Mouse (Mus musculus): ENCODE data around the gene Kcnj9. TPM values are rescaled to one million over a fixed set of nuclear protein-coding genes. Genes with fewer than 3 reads are reported as not detected.

The Kcnj9 gene
- not detected for total RNA-seq (2021)
- long read RNA-seq, experiment 1: 0 reads
- long read RNA-seq, experiment 2: 0 reads

DNA sequence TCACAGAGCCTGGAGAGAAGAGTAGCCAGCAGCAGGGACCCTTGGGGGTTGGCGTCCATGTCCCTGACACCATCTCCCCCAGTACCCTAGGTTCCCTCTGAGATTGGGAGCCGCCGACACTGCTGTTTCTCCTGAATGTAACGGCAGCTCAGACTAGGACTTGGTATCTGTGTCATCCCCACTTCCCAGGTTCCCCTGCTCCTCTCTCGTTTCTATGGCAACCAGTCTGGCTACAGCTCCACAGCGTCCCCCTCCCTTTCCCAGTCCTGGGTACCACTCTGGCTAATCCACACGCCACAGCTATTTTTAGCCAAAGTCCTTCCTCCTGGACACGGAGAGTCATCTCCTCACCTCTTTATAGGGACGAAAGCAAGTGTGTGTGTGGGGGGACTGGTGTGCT is at the start of gene Kcnj9:
Gene Kcnj9, minus strand, starts transcription at position 188 of the 400 bp plus-strand sequence.
- intact Hi-C loops (cut with DNase I): loop anchor here (10.0 kb wide), 1 partner anchor 284 kb away; no protein-coding TSS in a partner anchor
- Histone ChIP-seq H3K4me3 (no peak within 1 kb of the TSS), H3K27ac (no peak within 1 kb of the TSS)
- no peak for TF ChIP-seq CTCF (IDR thresholded peaks at IDR 0.05)
- no peak for DNase-seq

- DNase-seq: no peak
- H3K27ac ChIP-seq: peak overlapping the region; percentile 93
- TF ChIP-seq CTCF (IDR thresholded peaks at IDR 0.05): no peak
- intact Hi-C loops (cut with DNase I): loop anchor here (5.0 to 10.0 kb wide), 2 partner anchors 295 to 872 kb away; partner anchors contain the start of genes Alyref2, Copa and Ncstn
- peak overlapping the region; percentile 91 for H3K4me3 ChIP-seq
Observed at GRCm38 (mm10) chr1:172376758-172377458, 47.8 kb upstream of the Kcnj9 start.

DNA sequence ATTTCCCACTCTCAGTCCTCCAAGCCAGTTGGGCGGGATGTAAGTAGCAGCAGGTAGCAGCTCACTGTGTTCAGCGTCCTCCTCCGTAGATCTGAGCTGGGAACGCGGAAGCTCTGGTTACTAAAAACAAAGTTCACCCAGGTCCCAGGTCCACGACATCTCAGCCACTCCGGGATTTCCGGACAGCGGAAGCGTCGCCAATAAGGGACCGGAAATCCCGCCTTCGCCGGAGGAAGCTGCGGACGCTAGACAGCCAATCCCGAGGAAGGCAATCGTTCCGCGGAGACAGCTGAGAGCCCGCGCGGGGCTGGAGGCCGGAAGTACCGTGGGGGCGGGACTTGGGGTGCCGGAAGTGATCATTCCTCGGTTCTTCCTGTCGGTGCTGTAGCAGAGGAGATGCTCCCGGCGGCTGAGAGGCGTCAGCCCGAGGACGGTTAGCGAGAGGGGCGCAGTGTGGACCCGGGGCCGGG is 47.1 kb upstream of the Kcnj9 start, which contains the start of gene Pigm:
Gene Pigm, plus strand, starts transcription at position 349 of the 470 bp plus-strand sequence.
- H3K4me3 ChIP-seq: peak within 1 kb of the TSS; percentile 91
- DNase-seq: peak; percentile 99
- intact Hi-C loops (cut with DNase I): loop anchor here (5.0 to 10.0 kb wide), 2 partner anchors 294 to 871 kb away; partner anchors contain the start of genes Alyref2, Copa and Ncstn
- TF ChIP-seq CTCF (IDR thresholded peaks at IDR 0.05): no peak
- H3K27ac ChIP-seq: peak within 1 kb of the TSS; percentile 93

- intact Hi-C loops (cut with DNase I): no loop called here
- TF ChIP-seq CTCF (IDR thresholded peaks at IDR 0.05): peak; percentile 56
- H3K27ac ChIP-seq: no peak overlapping the region
- peak overlapping the region; percentile 13; the same call in 1 of the 2 replicates for H3K4me3 ChIP-seq
- DNase-seq: no peak
Observed at GRCm38 (mm10) chr1:172368768-172369418, 39.8 kb upstream of the Kcnj9 start.

GRCm38 (mm10) chr1:172364684-172365083 is 35.6 kb upstream of the Kcnj9 start:
- TF ChIP-seq CTCF (IDR thresholded peaks at IDR 0.05): peak; percentile 66
- peak; percentile 55 for DNase-seq
- Histone ChIP-seq H3K4me3 (peak overlapping the region; percentile 40), H3K27ac (no peak overlapping the region)
- intact Hi-C loops (cut with DNase I): no loop called here

- TF ChIP-seq CTCF (IDR thresholded peaks at IDR 0.05): no peak
- DNase-seq: no peak
- no peak overlapping the region for H3K4me3 ChIP-seq
- intact Hi-C loops (cut with DNase I): loop anchor here (5.0 kb wide), 1 partner anchor 311 kb away; no protein-coding TSS in a partner anchor
- H3K27ac ChIP-seq: no peak overlapping the region
Observed at GRCm38 (mm10) chr1:172358341-172358740, 29.2 kb upstream of the Kcnj9 start.

DNA sequence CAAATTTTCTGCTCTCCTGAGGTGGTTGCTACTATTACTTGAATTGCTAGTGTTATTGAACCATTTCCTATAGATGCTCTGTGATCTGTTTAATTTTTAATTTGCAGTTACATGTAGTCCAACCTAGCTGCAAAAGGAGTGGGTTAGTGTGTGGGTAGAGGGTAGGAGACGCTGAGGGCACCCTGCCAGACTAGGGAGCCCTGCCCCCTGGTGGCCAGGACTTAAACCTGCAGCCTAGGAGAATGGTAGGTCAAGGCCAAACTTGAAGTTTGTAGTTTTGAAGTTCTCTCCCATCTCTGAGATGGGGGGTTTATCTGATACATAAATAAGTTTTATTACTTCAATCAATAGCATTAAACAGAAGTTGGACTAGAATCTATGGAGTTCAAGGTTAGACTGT is 28.4 kb upstream of the Kcnj9 start:
- no peak overlapping the region for H3K4me3 ChIP-seq
- H3K27ac ChIP-seq: no peak overlapping the region
- intact Hi-C loops (cut with DNase I): loop anchor here (1.0 to 5.0 kb wide), 3 partner anchors 31 to 310 kb away; no protein-coding TSS in a partner anchor
- peak; percentile 99; the same call in 1 of the 2 replicates for TF ChIP-seq CTCF (IDR thresholded peaks at IDR 0.05)
- peak; percentile 74 for DNase-seq

GRCm38 (mm10) chr1:172355336-172355735 is 26.2 kb upstream of the Kcnj9 start:
- no peak for TF ChIP-seq CTCF (IDR thresholded peaks at IDR 0.05)
- intact Hi-C loops (cut with DNase I): loop anchor here (5.0 kb wide), 1 partner anchor 308 kb away; no protein-coding TSS in a partner anchor
- H3K4me3 ChIP-seq: no peak overlapping the region
- no peak overlapping the region for H3K27ac ChIP-seq
- DNase-seq: no peak

DNA sequence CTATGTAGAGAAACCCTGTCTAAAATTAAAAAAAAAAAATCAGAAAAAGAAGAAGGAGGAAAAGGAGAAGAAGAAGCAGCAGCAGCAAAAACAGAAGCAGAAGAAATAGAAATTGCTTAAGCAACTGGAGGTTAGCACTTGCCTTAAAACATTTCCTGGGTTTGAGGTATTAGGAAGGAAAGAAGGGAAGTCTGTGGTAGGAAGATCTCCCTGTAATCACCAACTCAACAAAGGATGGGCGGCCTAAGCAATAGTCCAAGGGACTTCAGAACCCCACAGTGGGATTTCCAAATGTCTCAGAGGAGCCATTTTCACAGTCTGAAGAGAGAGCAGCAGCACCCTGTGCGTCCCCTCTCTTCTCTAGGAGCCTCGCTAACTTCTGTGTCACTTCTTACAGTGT is 23.3 kb upstream of the Kcnj9 start:
- intact Hi-C loops (cut with DNase I): no loop called here
- H3K4me3 ChIP-seq: no peak overlapping the region
- no peak for DNase-seq
- no peak for TF ChIP-seq CTCF (IDR thresholded peaks at IDR 0.05)
- H3K27ac ChIP-seq: no peak overlapping the region

- Histone ChIP-seq H3K27ac (no peak overlapping the region), H3K4me3 (no peak overlapping the region)
- intact Hi-C loops (cut with DNase I): no loop called here
- DNase-seq: no peak
- no peak for TF ChIP-seq CTCF (IDR thresholded peaks at IDR 0.05)
Observed at GRCm38 (mm10) chr1:172352001-172352400, 22.9 kb upstream of the Kcnj9 start.

GRCm38 (mm10) chr1:172349916-172350812 is 21.0 kb upstream of the Kcnj9 start:
- Histone ChIP-seq H3K4me3 (no peak overlapping the region), H3K27ac (no peak overlapping the region)
- no peak for DNase-seq
- no peak for TF ChIP-seq CTCF (IDR thresholded peaks at IDR 0.05)
- intact Hi-C loops (cut with DNase I): no loop called here

DNA sequence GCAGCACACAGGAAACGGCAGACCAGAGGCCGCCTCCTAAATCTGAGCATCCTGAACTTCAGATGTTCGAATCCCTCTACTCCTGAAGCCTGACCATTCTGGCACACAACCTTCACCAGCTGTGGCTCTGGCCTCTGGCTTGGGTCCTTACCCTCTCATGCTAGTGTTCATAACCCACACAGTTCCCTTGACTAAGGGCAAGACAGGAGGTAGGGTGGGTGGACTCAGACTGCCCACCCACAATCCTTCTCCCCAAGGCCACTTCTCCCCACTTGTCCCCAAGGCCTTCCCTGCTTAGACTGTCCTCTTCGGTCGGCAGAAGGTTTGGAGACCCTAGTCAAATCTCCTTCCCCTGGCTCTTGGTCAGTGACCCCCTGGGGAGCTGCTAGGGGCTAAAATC is 20.4 kb upstream of the Kcnj9 start:
- no peak overlapping the region for H3K27ac ChIP-seq
- no peak for TF ChIP-seq CTCF (IDR thresholded peaks at IDR 0.05)
- DNase-seq: no peak
- intact Hi-C loops (cut with DNase I): no loop called here
- H3K4me3 ChIP-seq: no peak overlapping the region

Measured in gastrocnemius, adult 2 months (tissue).